Mouse (Mus musculus) testis, adult 10 weeks (tissue): Measurements from ENCODE around the gene Isoc2b. TPM values are rescaled to one million over a fixed set of nuclear protein-coding genes. Genes with fewer than 3 reads are reported as not detected.

Experiments
- polyA plus RNA-seq: library from polyadenylated mRNA; stranded (reverse); fragments of 350-450 nt; fragmentation: Illumina TruSeq; extraction: RNeasy Lipid Tissue Mini Kit (QIAGEN cat#74804); gene quantifications from one replicate; pipeline ENCODE4 v1.2.3, GENCODE M21; 2014; ENCODE audit warnings: low read depth, low replicate concordance

Gene Isoc2b
- 1.2 TPM for polyA plus RNA-seq

DNA sequence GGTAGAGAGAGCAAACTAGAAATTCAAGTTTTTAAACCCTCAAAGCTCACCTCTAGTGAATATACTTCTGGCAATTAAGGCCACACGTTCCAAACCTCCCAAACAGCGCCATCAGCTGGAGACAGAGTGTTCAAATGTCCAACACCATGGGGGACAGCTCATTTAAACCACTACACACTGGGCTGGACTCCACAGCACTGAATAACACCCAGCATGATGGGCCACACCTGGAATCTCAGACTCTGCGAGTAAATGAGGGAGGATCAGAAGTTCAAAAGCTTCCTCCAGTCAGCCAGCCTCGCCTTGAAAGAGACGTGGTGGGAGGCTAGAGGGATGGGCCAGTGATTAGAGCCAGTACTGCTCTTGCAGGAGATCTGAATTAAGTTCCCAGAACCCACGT lies at the start of gene Isoc2b:
Gene Isoc2b, minus strand, starts transcription at position 126 of the 400 bp plus-strand sequence.

DNA sequence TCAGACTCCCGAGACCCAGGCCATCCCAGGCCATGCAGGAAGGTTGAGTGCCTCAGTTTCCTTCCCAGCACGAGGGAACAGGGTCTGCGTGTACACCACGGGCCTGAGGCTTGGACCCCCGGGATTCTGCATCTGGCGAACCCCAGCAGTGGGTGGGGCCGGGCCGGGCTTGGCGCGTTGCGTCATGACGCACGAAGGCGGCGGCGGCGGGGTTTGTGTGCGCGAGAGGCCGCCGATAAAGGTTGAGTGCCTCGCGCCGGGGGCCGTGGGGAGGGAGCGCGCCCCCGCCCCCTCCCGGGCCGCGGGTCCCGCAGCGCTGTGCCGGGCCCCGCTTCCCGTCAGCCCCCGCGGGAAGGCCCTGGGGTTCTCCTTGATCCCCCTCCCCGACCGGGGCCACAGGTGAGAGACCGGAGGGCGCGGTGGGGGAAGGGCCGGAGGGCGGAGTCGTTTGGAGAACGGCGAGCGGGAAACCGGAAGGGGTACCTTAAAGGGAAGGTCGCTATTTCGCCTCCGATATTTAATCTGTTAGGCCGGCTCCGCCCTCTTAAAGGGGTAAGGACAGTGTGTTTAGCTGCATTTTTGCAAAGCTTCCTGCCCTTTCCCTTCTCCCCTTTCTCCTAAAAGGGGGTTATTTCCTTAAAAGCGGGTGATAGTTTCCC lies 45.1 kb upstream of the Isoc2b start, which contains the start of gene Zfp628:
Gene Zfp628, plus strand, starts transcription at position 211 of the 659 bp plus-strand sequence.

DNA sequence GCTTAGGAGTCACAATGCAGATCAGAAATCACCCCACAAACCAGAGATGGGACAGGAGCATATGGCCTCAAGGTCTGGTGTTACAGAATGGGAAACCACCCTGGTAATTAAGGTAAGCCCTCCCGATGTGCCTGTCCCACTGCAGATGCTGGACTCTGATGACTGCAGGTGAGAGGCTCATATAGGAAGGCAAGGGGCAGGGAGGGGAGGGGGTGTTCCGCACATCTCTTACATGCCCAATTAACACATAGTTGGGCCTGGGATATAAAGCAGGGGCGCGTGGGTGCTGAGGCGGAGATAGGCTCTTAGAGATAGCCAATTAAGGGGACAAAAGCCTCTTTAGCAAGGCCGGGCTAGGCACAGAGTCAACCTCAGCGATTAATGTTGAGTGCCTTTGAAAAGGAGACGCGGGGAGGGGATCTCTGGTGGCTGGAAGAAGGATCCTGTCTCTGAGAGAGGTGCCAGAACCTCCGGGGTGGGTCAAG lies 36.5 kb upstream of the Isoc2b start, which contains the start of gene Gm36210:
Gene Gm36210, minus strand, starts transcription at position 51 of the 485 bp plus-strand sequence.

GRCm38 (mm10) chr7:4876753-4877221 lies 6.7 kb upstream of the Isoc2b start, which contains the start of gene Isoc2a:
TSS of gene Isoc2a (plus strand) at chr7:4877153.

DNA sequence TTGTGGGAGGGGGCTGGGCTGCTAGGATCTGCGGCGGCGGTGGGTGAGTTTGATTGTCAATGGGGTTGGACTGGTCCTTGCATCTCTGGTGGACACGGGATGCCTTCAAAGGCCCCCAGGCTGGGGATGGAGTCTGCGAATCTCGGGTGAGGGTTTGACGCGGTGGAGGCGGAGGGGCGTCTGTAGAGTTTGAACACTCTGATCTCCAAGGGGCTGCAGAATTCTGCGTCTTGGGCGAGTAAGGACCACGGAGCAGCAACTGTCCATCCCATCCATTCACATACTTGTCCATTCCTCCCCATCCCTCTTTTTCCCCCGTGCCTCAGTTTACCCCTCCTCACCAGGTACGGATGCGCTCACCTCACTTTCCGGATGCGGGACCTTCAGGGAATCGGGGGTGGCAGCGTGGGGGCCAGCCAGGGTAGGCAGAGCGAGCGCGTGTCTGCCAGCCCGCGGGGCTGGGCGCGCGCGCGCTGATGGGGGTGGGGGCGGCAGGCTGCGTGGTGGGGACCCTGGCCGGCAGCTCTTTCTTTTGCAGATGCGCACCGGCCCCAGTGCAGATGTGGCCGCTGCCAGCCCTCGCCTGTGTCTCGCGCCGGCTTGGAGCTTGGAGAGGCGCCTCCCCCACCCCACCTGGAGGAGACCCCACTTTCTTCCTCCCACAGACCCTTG lies 25.7 kb downstream of the Isoc2b start, which contains the start of gene Shisa7:
Gene Shisa7, minus strand, starts transcription at position 452 of the 672 bp plus-strand sequence.

GRCm38 (mm10) chr7:4812303-4813104 lies 57.6 kb downstream of the Isoc2b start, which contains the start of gene Ube2s:
TSS of gene Ube2s (minus strand) at chr7:4812590.

Other genes starting within 250 kb of the Isoc2b start
- 4.2 TPM for gene Tmem86b, start 238.8 kb downstream of the Isoc2b start, polyA plus RNA-seq
- gene Ppp6r1, start 211.2 kb downstream of the Isoc2b start, polyA plus RNA-seq = 17.9 TPM
- 1.2 TPM for gene Hspbp1, start 185.2 kb downstream of the Isoc2b start, polyA plus RNA-seq
- 3.7 TPM for gene Brsk1, start 179.7 kb downstream of the Isoc2b start, polyA plus RNA-seq
- not detected for gene Tmem150b, start 145.0 kb downstream of the Isoc2b start, polyA plus RNA-seq
- 0.18 TPM for gene Kmt5c, start 130.1 kb downstream of the Isoc2b start, polyA plus RNA-seq
- gene Cox6b2, start 117.2 kb downstream of the Isoc2b start, polyA plus RNA-seq = 13.6 TPM
- 175 TPM for gene Fam71e2, start 99.0 kb downstream of the Isoc2b start, polyA plus RNA-seq
- gene Il11, start 87.4 kb downstream of the Isoc2b start, polyA plus RNA-seq = 1.5 TPM
- gene Tmem190, start 87.3 kb downstream of the Isoc2b start, polyA plus RNA-seq = 21.8 TPM
- not detected for gene Tmem238, start 80.6 kb downstream of the Isoc2b start, polyA plus RNA-seq
- 9.0 TPM for gene Rpl28, start 77.4 kb downstream of the Isoc2b start, polyA plus RNA-seq
- 58.0 TPM for gene Ube2s, start 57.7 kb downstream of the Isoc2b start, polyA plus RNA-seq
- 3.5 TPM for gene Shisa7, start 25.6 kb downstream of the Isoc2b start, polyA plus RNA-seq
- 1.8 TPM for gene Isoc2a, start 6.9 kb upstream of the Isoc2b start, polyA plus RNA-seq
- gene Gm36210, start 36.3 kb upstream of the Isoc2b start, polyA plus RNA-seq = not detected
- not detected for gene Zfp628, start 45.0 kb upstream of the Isoc2b start, polyA plus RNA-seq
- gene Nat14, start 51.8 kb upstream of the Isoc2b start, polyA plus RNA-seq = 0.67 TPM
- not detected for gene Ssc5d, start 55.5 kb upstream of the Isoc2b start, polyA plus RNA-seq
- not detected for gene Sbk2, start 94.1 kb upstream of the Isoc2b start, polyA plus RNA-seq
- 0.20 TPM for gene Sbk3, start 100.9 kb upstream of the Isoc2b start, polyA plus RNA-seq
- gene Zfp579, start 125.9 kb upstream of the Isoc2b start, polyA plus RNA-seq = 3.8 TPM
- gene Zfp524, start 144.2 kb upstream of the Isoc2b start, polyA plus RNA-seq = not detected
- gene Fiz1, start 144.4 kb upstream of the Isoc2b start, polyA plus RNA-seq = 21.5 TPM
- not detected for gene Gm44973, start 145.2 kb upstream of the Isoc2b start, polyA plus RNA-seq
- 4.3 TPM for gene Zfp865, start 150.1 kb upstream of the Isoc2b start, polyA plus RNA-seq
- gene Ccdc106, start 150.3 kb upstream of the Isoc2b start, polyA plus RNA-seq = 1.6 TPM
- gene 4632433K11Rik, start 163.9 kb upstream of the Isoc2b start, polyA plus RNA-seq = 0.83 TPM
- gene Zfp784, start 168.2 kb upstream of the Isoc2b start, polyA plus RNA-seq = 3.4 TPM
- 0.32 TPM for gene Zfp580, start 181.3 kb upstream of the Isoc2b start, polyA plus RNA-seq
- 8.7 TPM for gene U2af2, start 191.9 kb upstream of the Isoc2b start, polyA plus RNA-seq
- 2.7 TPM for gene Epn1, start 210.0 kb upstream of the Isoc2b start, polyA plus RNA-seq
- gene Rfpl4, start 246.7 kb upstream of the Isoc2b start, polyA plus RNA-seq = 0.20 TPM